Mouse (Mus musculus) brain, embryonic 14.5 days (tissue): ENCODE measurements around the gene Neurog3.
A peak's percentile ranks its signal among the peaks of the same experiment; 100 is the strongest.

Source experiments
- CTCF ChIP-seq: fragments of 200-500 bp; IDR thresholded peaks from 2 replicates; pipeline ENCODE4 v1.5.1; 2012; ENCODE audit warnings: inconsistent platforms, mild to moderate bottlenecking, moderate library complexity, borderline replicate concordance; ENCODE audit not compliant: insufficient read depth, insufficient read length; ENCODE audit errors: extremely low read depth
- POLR2A ChIP-seq: fragments of 200-500 bp; IDR thresholded peaks from 2 replicates; pipeline ENCODE4 v1.6.1; 2012; ENCODE audit warnings: mild to moderate bottlenecking, inconsistent platforms, borderline replicate concordance; ENCODE audit not compliant: poor library complexity, insufficient read depth, insufficient read length, severe bottlenecking; ENCODE audit errors: extremely low read depth

GRCm38 (mm10) chr10:62101504-62102439 lies 31.1 kb upstream of the Neurog3 start:
- TF ChIP-seq POLR2A: no peak
- peak; percentile 87; the same call in 1 of the 2 replicates for TF ChIP-seq CTCF
